ENCODE assay signal across 28 mouse cellular contexts in the genomic region with DNA sequence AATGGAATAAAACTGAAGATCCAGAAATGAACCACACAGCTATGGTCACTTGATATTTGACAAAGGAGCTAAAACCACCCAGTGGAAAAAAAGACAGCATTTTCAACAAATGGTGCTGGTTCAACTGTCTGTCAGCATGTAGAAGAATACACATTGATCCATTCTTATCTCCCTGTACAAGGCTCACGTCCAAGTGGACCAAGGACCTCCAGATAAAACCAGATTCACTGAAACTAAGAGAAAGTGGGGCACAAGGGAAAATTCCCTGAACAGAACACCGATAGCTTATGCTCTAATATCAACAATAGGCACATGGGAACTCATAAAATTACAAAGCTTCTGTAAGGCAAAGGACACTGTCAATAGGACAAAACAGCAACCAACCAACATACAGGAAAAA. TPM values are rescaled to one million over a fixed set of nuclear protein-coding genes. Genes with fewer than 3 reads are reported as not detected.
DNase-seq lines count a peak whose midpoint lies in the region; ATAC-seq and TF ChIP-seq lines count a peak whose summit lies in the region.
"Had no signal": no experiment of that assay in that cellular context is flagged by ENCODE, and none has a peak within 500 bp of the region (broad histone marks: within the 10 kb centered on the region; RNA-seq: fewer than 3 reads in every experiment).

No protein-coding gene starts in this region.

- H3K9ac ChIP-seq in liver, adult 2 months (ENCODE audit: low read depth, low read length) = no peak overlapping the region
- H3K9ac ChIP-seq in liver, embryonic 12.5 days = no peak overlapping the region
- no peak overlapping the region for H3K9ac ChIP-seq in intestine, embryonic 15.5 days
- H3K9ac ChIP-seq: forebrain, embryonic 13.5 days; heart, embryonic 13.5 days; hindbrain, embryonic 14.5 days had no signal

- no peak overlapping the region for H3K4me2 ChIP-seq in liver, embryonic 12.5 days
- no peak overlapping the region for H3K4me2 ChIP-seq in intestine, embryonic 15.5 days (replicated peaks)
- H3K4me2 ChIP-seq: forebrain, embryonic 13.5 days; heart, embryonic 13.5 days; hindbrain, embryonic 14.5 days had no signal

- H3K4me1 ChIP-seq in liver, adult 2 months (ENCODE audit: control insufficient read depth, insufficient read depth, low read length) = peaks cover 6% of the 10 kb centered on the region
- H3K4me1 ChIP-seq in liver, embryonic 12.5 days = 0 out of 2 replicates have a peak, but pooled peaks cover 14% of the 10 kb centered on the region
- no peaks in the 10 kb centered on the region for H3K4me1 ChIP-seq in intestine, embryonic 15.5 days (replicated peaks)
- H3K4me1 ChIP-seq: forebrain, embryonic 10.5 days; forebrain, embryonic 13.5 days; heart, embryonic 10.5 days; heart, embryonic 13.5 days had no signal

- H3K79me2 ChIP-seq in liver, adult 2 months (ENCODE audit: control insufficient read depth, insufficient read depth, low read length) = peaks cover 3% of the 10 kb centered on the region; the same call in 1 of the 2 replicates

- H3K36me3 ChIP-seq in liver, adult 2 months (ENCODE audit: control insufficient read depth, insufficient read depth, low read length) = peaks cover 13% of the 10 kb centered on the region
- H3K36me3 ChIP-seq in liver, embryonic 12.5 days = peaks cover 49% of the 10 kb centered on the region
- H3K36me3 ChIP-seq in intestine, embryonic 15.5 days = peaks cover 3% of the 10 kb centered on the region; the same call in 1 of the 2 replicates

- H3K9me3 ChIP-seq in liver, embryonic 12.5 days (replicated peaks) = no peaks in the 10 kb centered on the region
- H3K9me3 ChIP-seq in intestine, embryonic 15.5 days = no peaks in the 10 kb centered on the region
- H3K9me3 ChIP-seq: forebrain, embryonic 10.5 days; forebrain, embryonic 13.5 days; G1E; heart, embryonic 10.5 days; heart, embryonic 13.5 days had no signal

- no peak for ATAC-seq in liver, embryonic 12.5 days
- ATAC-seq in intestine, embryonic 15.5 days = no peak
- ATAC-seq: forebrain, embryonic 13.5 days; forebrain, embryonic 16.5 days; hindbrain, postnatal 0 days; inflammation-experienced regulatory T-cells, adult 6 months; intestine, postnatal 0 days; Patski had no signal

- no peak for TF ChIP-seq CTCF in liver, adult 2 months (IDR thresholded peaks at IDR 0.05; ENCODE audit: low read depth, low read length)

- DNase-seq in adrenal gland, adult 2 months = peak; percentile 41
- DNase-seq in adrenal gland, postnatal 14 days = no peak
- DNase-seq in liver, adult 2 months (ENCODE audit: extremely low read depth, low read depth, low spot score) = peak; percentile 92
- peak; percentile 8 to 12 for DNase-seq in adrenal gland, postnatal 36 days
- DNase-seq in retina, embryonic 14.5 days (ENCODE audit: low spot score) = no peak
- DNase-seq: B cell, adult 2 months; cerebellum, adult 18-20 months; cerebellum, adult 9-10 months; cerebellum, postnatal 14 days; gastrocnemius, postnatal 10 days; gastrocnemius, postnatal 36 days; heart, adult 2 months; heart, postnatal 14 days; heart, postnatal 4 days had no signal

- H3K27me3 ChIP-seq in liver, adult 2 months (ENCODE audit: control insufficient read depth, insufficient read depth, low read length) = no peaks in the 10 kb centered on the region
- H3K27me3 ChIP-seq in liver, embryonic 12.5 days (replicated peaks) = no peaks in the 10 kb centered on the region
- H3K27me3 ChIP-seq in intestine, embryonic 15.5 days (replicated peaks) = no peaks in the 10 kb centered on the region
- H3K27me3 ChIP-seq: CH12.LX; forebrain, embryonic 13.5 days; heart, embryonic 13.5 days; Patski had no signal

- H3K27ac ChIP-seq in liver, adult 2 months (replicated peaks; ENCODE audit: insufficient read depth, low read depth, low read length) = no peak overlapping the region
- H3K27ac ChIP-seq in liver, embryonic 12.5 days = no peak overlapping the region
- H3K27ac ChIP-seq in intestine, embryonic 15.5 days = no peak overlapping the region
- H3K27ac ChIP-seq: forebrain, embryonic 10.5 days; forebrain, embryonic 13.5 days; heart, adult 2 months; heart, embryonic 10.5 days; heart, embryonic 13.5 days; hindbrain, embryonic 14.5 days; hindbrain, postnatal 0 days had no signal

- 17% methylated on average over 2 of the region's 2 CpGs for WGBS in liver, adult 2 months
- 50% methylated on average over 2 of the region's 2 CpGs for WGBS in liver, embryonic 12.5 days (ENCODE audit: insufficient replicate concordance)
- WGBS in intestine, embryonic 15.5 days = 88% methylated on average over 2 of the region's 2 CpGs

- no peak for TF ChIP-seq POLR2A in liver, adult 2 months (IDR thresholded peaks at IDR 0.05; ENCODE audit: extremely low read depth, insufficient read depth, low read length)

- no peak overlapping the region for H3K4me3 ChIP-seq in liver, adult 2 months (ENCODE audit: insufficient read depth, low read depth, low read length)
- no peak overlapping the region for H3K4me3 ChIP-seq in liver, embryonic 12.5 days
- H3K4me3 ChIP-seq in intestine, embryonic 15.5 days (replicated peaks) = no peak overlapping the region
- H3K4me3 ChIP-seq: forebrain, embryonic 10.5 days; forebrain, embryonic 13.5 days; heart, adult 2 months; heart, embryonic 10.5 days; heart, embryonic 13.5 days had no signal

RNA-seq across cellular contexts. Expression of gene Aasdhppt, which starts 8.8 kb away (rescaled TPM):
- total RNA-seq in adrenal gland, adult 2 months (2021) = 10 to 100 TPM; 20.1 to 24.2 TPM
- polyA plus RNA-seq in adrenal gland, adult 2 months (2012; rRNA removed) = 3.8 and 4.6 TPM in 2 replicates
- total RNA-seq in adrenal gland, postnatal 14 days (2021) = 21.7 and 23.2 TPM in 2 replicates
- total RNA-seq in liver, adult 2 months (2014; rRNA removed) = 15.6 and 20.7 TPM in 2 replicates
- polyA plus RNA-seq in liver, adult 2 months (2012; rRNA removed) = 5.5 and 6.2 TPM in 2 replicates
- 27.3 and 27.6 TPM in 2 replicates for polyA plus RNA-seq in liver, embryonic 12.5 days (2016; fragmentation: Nextera tagmentation; extraction: Ambion mirVana)
- 10 to 100 TPM; 26.4 to 27.5 TPM for total RNA-seq in adrenal gland, postnatal 36 days (2021)
- polyA plus RNA-seq in intestine, embryonic 15.5 days (2015; fragmentation: Nextera tagmentation; extraction: Ambion mirVana) = 27.9 and 34.1 TPM in 2 replicates

RNA-seq across cellular contexts. Expression of gene Kbtbd3, which starts 9.2 kb away (rescaled TPM):
- 1 to 10 TPM; 2.4 to 4.0 TPM for total RNA-seq in adrenal gland, adult 2 months (2021)
- 0.04 and 0.12 TPM in 2 replicates for polyA plus RNA-seq in adrenal gland, adult 2 months (2012; rRNA removed)
- total RNA-seq in adrenal gland, postnatal 14 days (2021) = 2.6 and 3.7 TPM in 2 replicates
- total RNA-seq in liver, adult 2 months (2014; rRNA removed) = 1.1 and 1.6 TPM in 2 replicates
- polyA plus RNA-seq in liver, adult 2 months (2012; rRNA removed) = 0.22 and 0.25 TPM in 2 replicates
- 3.2 and 4.3 TPM in 2 replicates for polyA plus RNA-seq in liver, embryonic 12.5 days (2016; fragmentation: Nextera tagmentation; extraction: Ambion mirVana)
- total RNA-seq in adrenal gland, postnatal 36 days (2021) = 1 to 10 TPM; 2.9 to 3.7 TPM
- polyA plus RNA-seq in intestine, embryonic 15.5 days (2015; fragmentation: Nextera tagmentation; extraction: Ambion mirVana) = 5.1 and 5.9 TPM in 2 replicates

Comparison
In these comparisons a context has a peak if more than half of its experiments do, and no peak if none do; other contexts are left out.
1. DNase-seq: peak in adrenal gland, adult 2 months (single experiment), liver, adult 2 months (single experiment) and adrenal gland, postnatal 36 days (2 of 2); none in adrenal gland, postnatal 14 days (single experiment) and retina, embryonic 14.5 days (single experiment).